Mouse (Mus musculus) regulatory T cell (primary cell): Measurements from ENCODE around the gene Fbxl17.

Source experiments
- in situ Hi-C: fragments of 300-600 bp; cut with MboI, MseI; formaldehyde crosslinking; loops from one replicate; pipeline ENCODE4 v1.15.1; 2025; ENCODE audit warnings: high pct_unique_total_duplicates

The Fbxl17 gene

DNA sequence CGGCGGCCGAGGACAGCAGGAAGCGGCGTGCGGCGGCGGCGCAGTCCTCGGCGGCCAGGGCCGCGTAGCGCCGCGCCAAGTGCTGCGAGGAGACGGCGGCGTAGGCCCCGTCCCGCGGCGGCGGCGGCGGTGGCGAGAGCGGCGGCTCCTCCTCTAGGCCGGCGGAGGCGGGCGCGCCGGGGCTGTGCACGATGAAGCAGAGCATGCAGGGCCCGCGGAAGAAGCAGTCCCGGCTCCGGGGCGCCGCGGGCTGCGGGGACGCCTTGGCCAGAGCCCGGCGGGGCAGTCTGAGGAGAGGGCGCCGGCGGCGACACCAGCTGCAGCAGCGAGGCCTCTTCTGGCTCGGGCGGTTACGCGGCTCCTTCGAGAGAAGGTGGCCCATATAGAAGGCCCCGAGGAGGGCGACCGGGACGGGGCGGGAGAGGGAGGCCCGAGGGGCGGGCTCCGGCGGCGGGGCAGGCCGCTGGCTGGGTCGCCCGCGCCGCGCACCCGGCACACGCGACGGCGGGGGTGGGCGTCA lies at the start of gene Fbxl17:
Fbxl17 (minus strand) TSS at position 382 of the 520 bp plus-strand sequence.
- in situ Hi-C loops, result loop anchor here (10.0 kb wide), 1 partner anchor 1115 kb away; no protein-coding TSS in a partner anchor

DNA sequence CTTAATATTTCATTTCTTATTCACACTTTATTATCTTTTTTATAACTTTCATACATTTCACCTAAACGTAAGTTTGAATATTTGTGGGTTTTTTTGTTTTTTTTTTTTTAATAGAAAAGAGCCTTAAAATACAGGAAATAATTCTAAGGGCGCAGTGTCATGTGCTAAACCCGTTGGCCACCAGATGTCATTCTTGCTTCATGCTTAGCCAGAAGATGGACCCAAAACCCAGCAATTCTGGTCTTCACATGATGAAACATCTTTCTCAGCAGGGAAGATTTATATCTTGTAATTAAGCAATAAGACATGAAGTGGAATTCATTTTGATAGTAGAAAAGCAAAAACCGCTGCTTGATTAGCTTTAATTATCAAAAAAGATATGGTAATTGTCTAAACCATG lies 47.6 kb upstream of the Fbxl17 start:
- in situ Hi-C loops, result no loop called here

DNA sequence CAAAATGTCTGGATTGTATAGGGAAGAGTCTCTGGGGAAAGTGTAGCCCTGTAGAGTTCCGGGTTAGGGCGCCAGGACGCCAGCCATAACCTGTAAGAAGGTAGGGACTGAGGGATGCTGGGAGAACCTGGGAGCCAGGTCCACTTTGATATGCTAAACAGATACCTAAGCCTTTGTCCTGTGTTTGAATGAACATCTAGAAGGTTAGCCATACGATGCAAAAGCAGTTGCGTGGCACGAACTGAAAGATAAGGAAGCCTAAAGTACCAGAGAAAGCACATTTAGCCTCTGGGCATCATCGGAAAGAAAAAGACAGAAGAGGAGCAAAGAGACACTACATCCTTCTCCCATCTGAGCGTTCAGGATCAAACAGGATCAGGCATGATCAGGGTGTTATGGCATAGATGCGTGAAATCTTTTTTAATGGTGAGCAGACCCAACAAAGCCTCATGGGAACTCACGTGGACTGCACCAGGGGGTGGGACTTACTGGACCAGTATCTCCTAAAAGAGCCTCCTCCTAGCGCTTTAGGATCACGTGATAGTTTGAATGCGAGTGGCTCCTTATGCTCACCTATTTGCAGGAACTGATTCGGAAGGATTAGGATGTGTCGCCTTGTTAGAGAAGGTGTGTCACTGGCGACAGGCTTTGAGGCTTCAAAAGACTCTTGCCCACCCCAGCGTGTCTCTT lies 34.9 kb upstream of the Fbxl17 start:
- in situ Hi-C loops, result no loop called here

DNA sequence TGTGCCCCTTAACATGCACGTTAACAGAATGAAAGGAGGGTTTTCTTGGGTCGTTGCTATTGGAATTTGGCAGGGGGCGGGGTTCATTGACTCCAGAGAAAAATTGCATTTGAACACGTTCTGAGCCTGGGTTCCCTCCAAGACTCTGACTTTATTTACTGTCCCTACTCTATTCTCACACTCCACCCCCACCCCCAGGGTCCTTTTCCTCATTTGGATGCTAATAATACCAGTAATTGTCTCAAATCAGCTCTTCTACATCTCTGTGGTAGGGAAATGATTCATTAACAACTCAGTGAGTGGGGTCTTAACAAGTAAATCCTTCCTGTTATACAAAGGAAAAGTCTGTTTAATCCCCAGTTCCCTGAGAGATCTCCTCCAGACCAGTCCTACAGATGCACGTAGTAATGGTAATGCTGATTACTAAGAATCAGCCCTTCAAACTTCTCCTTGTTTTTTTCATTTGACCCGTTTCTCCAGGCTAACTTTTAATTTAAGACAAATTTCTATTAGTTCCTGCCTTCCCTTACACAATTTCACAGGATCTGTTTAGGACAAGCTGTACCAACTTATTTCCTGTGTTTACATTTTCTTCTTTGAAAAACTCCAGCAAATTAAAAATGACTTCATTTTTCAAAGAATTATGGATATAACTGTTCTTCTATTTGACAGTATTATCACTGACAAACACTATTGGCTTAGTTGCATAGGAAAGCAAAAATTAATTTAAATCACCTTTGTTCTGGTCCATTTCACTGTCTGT lies 33.4 kb upstream of the Fbxl17 start:
- in situ Hi-C loops, result no loop called here

DNA sequence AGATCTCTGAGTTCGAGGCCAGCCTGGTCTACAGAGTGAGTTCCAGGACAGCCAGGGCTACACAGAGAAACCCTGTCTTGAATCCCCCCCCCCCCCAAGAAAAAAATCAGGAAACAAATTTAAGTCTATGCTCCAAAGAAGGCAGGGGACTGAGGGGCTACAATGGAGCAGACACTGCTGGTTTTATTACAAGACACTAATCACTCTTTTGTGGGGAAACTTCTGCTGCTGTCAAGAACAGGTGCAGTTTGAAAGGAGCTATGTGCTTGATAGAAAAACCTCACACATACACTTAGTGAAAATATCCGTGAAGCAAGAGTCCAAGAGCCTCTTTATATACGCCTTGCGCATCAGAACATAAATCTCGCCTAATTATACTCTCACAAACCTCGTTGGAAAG lies 29.7 kb upstream of the Fbxl17 start:
- in situ Hi-C loops, result no loop called here

DNA sequence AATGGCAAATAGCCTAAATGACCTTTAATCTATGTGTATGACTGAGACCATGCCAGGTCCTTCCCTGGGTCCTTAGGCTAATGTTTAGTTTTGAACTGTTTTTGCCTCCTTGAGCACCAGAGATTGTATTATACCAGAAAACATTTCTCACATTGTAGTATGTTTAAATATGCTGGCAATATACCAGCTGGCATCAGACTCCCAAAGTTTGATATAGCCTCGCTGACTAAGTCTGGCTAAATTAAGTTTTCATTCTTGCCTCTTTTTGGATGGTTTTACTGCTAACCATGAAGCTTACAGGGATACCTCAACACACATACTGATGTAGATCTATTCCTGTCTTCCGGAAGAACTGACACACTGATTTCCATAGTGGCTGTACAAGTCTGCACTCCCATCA lies 20.9 kb upstream of the Fbxl17 start:
- in situ Hi-C loops, result no loop called here

DNA sequence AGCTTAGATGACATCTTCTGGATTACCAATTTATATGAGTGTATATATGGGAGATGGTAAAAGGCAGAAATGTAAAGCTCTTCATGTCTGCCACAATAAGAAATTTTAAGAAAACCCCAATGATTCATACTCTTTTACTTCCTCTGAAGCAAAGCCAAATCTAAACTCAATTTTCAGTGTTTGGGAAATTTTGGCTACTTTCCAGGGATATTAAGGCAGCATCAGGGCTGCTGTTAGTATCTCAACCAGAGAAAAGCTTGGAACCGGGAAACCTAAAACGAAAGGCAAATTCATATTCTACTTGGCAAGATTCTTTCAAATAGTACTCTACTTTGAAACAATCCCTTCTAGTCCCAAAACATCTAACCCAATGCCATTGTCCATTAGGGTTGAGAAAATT lies 10.6 kb upstream of the Fbxl17 start:
- in situ Hi-C loops, result no loop called here

DNA sequence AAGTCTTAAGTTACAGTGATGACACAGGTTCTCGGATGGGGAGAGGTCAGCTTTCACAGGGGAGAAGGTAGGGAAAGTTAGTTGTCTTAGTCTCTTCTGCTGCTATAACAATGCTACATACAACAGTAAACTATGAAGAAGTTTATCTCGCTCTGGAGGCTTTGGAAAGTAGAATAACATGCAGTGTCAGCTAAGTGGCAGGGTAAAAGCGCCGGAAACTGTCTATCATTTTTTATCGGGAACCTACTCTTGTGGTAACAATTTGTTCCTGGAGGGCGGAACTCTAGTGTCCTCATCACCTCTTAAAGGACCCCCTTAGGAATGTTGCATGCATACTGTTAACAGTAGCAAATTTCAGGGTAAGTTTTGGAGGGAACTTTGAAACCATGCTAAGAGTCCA lies 1.3 kb upstream of the Fbxl17 start:
- in situ Hi-C loops, result no loop called here

DNA sequence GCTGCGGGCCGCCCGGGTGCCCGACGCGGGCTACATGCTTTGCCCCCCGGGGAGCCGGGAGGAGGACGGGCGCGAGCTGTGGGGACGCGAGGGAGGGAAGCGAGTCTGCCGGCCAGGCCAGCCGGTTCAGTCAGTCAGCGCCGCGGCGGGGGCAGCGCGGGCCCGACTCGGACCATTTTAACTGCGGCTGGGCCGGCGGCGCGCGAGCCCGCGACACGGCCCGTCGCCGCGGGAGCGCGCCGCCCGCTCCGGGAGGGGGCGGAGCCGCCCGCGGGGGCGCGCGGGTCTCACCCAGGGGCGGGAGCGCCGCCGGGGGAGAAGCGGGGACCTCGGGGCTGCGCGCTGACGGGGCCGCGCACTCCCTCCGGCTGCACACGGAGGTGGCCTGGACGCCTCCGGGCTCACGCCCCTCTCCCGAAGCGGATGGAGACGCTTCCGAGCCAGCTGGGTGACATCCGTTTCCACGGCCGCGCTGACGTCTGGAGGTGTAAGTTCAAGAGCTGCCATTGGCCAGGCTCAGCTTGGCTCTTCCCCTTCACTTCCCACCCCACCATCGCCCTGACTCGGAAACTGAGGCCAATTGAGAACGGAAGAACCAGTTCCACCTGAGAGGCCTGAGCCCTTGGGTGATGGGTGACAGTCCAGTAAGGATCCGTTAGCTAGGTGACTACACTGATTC lies 478 bp upstream of the Fbxl17 start:
- in situ Hi-C loops, result no loop called here

DNA sequence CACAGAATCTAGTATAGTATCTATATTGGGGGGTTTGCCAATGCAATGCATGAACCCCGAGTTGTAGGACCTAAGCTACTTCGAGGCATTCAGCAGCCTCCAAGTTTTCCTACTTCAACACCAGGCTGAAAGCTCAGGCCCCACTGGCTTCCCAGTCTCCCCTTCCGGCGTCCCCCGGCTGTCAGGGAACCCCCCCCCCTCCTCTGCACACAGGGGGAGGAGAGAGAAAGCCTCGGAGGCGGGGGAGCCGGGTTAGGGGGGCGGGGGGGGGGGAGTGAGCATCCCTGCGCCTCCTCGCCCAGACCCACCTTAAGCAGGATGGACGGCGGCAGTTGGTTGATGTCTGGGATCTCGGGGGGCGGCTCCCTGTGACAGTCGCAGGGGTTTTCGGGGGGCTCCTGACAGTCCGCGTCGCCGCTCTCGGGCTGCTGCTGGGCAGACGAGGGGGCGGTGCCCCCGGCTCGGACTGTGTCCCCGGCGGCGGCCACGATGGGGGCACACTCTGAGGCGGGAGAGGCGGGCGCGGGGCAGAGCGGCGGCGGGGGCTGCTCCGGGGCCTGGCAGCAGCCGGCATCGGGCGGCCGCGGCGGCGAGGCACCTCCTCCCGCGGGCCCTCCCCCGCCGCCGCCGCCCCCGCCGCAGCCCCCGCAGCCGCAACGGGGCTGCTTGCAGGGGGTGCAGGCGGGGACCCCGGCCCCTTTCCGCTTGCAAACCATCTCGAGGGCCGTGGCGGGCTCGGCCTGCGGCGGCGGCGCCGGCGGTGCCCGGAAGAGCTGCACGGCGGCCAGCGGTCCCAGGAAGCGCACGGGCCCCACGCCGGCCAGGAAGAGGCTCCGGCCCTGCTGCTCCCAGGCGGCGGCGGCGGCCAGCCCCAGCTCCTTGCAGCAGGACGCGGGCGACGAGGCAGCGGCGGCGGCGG lies 841 bp downstream of the Fbxl17 start:
- in situ Hi-C loops, result loop anchor here (10.0 kb wide), 1 partner anchor 1116 kb away; no protein-coding TSS in a partner anchor

DNA sequence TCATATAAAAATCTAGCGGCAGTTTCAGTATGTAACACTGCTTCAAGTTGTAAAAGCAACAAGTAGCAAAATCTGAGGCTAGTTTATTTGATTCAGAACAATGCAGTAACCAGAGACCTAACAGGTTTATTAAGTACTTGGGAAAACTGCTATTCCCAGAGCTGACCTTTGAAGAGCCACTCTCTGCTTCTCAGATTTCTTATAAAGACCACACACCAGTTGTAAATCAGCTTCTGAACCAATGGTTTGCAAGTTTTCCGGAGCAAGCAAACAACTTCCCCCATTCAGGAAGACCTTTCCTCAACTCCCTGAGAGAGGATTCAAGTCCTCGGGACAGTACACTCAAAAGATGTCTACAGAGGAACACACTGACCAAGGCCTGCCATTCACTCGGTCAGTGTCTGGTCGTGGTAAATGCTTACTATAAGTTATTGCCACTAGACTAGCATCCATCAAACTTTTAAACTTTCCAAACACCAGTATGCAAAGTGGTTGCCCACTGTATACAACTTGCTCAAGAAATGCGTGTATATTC lies 1.6 kb downstream of the Fbxl17 start:
- in situ Hi-C loops, result loop anchor here (10.0 kb wide), 1 partner anchor 1117 kb away; no protein-coding TSS in a partner anchor

DNA sequence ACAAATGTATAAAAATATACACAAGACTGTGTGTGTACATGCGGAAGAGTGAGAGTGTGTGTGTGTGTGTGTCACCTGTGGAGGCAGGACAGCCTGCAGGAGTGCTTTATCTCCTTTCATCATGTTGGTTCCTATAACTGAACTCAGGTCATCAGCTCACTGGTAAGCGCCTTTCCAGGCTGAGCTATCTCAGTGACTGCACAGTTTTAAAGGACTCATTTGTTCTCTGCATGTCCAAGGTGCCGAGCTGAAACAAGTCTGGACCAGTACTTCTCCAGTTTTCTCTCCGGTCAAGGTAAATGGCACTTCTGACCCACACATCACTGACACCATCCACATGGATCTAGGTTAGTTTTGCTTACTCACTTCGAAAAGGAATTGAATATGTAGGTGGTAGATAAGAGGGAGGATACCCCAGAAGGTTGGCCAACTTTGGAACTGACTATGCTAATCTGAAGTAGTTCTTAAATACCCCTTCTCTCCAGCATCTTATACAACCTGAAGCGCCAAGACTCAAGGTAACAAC lies 2.5 kb downstream of the Fbxl17 start:
- in situ Hi-C loops, result loop anchor here (10.0 kb wide), 1 partner anchor 1118 kb away; no protein-coding TSS in a partner anchor

DNA sequence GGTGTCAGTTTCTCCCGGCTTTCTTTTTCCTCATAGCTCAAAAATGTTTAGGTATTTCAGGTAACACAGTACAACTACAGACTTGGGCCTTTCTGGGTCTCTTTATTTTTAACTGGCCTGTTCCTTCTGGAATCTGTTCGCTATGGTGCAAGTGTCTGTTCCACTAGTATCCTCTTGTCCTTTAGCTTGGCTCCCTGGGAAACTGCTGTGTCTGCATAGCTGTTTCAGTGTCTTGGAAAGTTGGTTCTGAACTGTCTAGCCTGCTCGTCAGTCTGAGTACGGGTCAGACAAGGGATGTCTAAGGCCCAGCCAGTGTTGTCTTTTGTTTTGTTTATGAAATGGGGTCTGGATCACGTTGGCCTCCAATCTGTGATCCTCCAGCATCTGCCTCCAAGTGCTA lies 3.7 kb downstream of the Fbxl17 start:
- in situ Hi-C loops, result loop anchor here (10.0 kb wide), 1 partner anchor 1119 kb away; no protein-coding TSS in a partner anchor

DNA sequence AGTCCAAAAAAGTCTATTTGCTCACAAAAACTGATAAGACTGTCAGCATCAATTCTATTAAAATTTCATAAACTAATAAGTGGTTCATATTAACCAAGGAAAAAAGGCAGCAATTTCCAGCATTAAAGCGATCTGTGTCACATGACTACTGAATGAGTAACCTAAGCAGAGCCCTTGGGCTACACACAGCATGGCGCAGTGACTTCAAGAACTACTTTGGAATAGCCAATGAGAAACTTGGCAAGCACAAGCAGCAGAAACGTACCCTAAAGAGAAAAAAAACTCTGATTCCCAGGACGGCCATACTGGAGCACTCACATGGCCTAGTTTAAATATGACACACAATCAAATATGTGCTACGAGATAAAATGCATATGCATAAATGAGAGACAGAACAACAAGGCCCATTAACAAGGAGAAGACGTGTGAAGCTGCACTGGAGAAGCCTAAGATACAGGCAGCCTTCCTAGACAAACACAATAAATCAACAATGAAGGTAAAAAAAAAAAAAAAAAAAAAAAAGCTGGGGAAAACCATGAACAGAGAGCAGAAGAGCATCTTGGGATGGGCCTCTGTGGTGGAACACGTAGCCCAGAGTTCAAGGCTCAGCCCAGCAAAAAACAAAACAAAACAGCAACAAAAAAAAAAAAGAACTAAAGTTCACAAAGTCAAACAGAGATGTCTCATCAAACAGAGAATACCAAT lies 5.8 kb downstream of the Fbxl17 start:
- in situ Hi-C loops, result loop anchor here (10.0 kb wide), 1 partner anchor 1121 kb away; no protein-coding TSS in a partner anchor

DNA sequence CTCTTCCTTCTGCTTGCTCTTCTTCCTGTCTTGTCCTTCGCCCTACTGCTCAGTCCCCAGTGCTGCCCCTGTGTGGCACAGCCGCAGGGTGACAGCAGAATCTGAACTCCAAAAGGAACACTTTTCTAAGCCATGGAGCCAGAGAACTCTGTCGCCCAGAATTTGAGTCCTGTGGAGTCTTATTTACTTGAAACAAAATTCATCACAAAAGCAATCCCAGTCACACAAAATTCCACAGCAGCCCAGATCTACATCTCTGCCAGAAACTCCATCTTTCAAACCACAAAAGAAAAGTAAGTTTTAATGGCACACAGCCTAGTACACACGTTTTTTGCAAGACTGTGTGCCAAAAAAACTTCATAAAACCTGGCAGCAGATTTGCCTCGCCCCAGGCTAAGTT lies 6.5 kb downstream of the Fbxl17 start:
- in situ Hi-C loops, result loop anchor here (10.0 kb wide), 1 partner anchor 1122 kb away; no protein-coding TSS in a partner anchor

DNA sequence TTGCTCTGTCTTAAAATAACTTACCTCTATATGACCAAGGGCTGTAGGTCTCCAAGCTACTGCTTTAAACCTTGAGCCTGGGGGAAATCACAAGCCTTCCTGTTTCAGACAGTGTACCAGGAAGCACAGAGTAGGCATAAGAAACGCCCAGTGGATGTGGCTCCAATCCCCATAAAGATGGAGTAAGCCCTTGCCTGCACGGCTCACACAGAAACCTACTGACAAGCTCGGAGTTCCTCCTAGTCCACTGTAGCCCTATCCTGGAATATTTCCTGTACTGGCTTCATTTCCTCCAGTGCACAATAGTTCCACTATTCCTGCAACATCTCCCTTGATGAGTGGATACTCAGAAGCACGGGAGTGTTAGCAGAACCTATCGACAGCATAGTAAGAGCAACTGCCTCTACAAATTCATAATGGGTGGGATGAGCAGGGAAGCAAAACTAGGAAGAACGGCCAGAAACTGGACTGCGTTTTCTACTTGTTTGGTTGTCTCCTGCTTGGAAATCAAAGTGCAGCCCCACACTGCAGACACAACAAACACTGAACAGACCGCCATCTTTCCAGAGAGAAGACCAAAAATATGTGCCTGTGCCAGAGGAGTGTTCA lies 7.0 kb downstream of the Fbxl17 start:
- in situ Hi-C loops, result loop anchor here (10.0 kb wide), 1 partner anchor 1122 kb away; no protein-coding TSS in a partner anchor

DNA sequence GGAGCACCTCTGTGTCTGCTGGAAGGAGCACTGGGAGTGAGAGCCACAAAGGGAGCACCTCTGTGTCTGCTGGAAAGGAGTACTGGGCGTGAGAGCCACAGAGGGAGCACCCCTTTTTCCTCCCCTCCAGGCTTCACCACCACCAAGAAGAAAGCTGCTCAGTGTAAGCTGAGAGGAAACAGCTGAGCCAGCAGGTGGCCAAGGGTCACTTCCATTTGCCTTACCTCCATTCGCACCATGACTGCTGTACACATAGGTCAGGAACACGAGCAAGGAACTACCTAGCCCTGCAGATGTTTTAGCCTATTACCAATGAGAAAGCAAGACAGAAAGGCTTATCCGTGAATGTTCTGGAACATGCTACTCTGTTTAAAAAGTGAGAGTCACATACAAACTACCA lies 10.3 kb downstream of the Fbxl17 start:
- in situ Hi-C loops, result no loop called here

DNA sequence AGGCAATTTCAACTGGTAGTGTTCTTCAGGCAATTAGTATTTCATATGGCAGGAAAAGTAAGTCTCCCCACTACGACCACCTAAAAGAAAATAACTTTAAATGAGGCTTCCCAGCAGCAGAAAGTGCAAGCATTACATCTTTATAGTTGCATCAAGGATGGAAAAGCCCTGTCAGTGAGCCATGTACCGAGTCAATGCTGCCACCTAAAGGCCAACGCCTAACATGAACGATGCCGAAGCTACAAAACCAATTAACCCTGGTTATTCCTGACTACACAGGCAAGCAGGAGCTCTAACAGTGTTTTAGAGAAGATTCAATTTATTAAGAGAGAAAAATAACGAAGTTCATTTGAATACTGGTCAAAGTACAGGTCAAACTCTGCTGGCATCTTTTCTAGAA lies 32.0 kb downstream of the Fbxl17 start:
- in situ Hi-C loops, result no loop called here

DNA sequence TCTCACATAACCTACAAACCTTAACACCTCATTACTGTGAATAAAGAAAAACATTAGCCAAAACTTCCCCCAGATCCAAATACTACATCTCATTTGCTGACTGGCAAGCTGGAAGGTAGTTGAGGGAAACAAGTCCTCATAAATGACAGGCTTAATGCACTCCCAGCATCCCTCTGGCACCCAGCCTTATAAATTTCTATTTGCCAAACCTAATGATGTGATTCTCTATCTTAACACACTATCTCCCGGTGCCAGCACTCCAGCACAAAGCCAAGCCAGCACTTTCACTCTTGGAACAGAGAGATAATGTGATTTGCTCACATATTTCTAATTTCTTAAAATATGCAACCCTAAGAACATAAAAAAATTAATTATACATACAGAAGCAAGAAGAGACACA lies 34.6 kb downstream of the Fbxl17 start:
- in situ Hi-C loops, result no loop called here
